8 mouse cellular contexts compared by ENCODE assay signal in the genomic region with DNA sequence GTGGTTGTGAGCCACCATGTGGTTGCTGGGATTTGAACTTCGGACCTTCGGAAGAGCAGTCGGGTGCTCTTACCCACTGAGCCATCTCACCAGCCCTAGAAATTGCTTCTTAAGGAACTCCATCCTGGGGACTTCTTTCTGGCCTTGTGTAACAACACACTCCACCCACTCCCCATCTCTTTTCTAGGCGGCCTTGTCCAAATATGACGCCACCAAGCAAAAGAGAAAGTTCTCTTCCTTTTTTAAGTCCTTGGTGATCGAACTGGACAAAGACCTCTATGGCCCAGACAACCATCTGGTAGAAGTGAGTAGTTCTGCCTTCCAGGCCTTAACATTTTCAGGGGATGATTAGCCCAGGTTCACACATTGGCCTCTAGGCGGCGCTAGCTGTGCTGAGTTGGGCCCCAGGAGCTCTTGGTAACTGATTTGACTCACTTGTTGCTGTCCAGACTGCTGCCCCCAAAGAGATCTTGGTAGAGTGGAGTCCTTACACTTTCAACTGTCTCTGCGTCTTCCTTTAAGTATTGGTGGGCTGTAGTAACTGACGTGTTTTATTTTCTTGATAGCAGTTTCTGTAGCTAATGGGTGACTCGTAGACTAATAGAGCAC. TPM values are rescaled to one million over a fixed set of nuclear protein-coding genes. Genes with fewer than 3 reads are reported as not detected.
A peak's percentile ranks its signal among the peaks of the same experiment; 100 is the strongest.
DNase-seq lines count a peak whose midpoint lies in the region; ATAC-seq and TF ChIP-seq lines count a peak whose summit lies in the region.

Gene Gm17349 (minus strand): TSS at position 51 of the 609 bp plus-strand sequence.

- no peak for ATAC-seq in midbrain, embryonic 13.5 days

- TF ChIP-seq CTCF in brain, embryonic 14.5 days (IDR thresholded peaks at IDR 0.05; ENCODE audit: borderline replicate concordance, extremely low read depth, insufficient read depth, insufficient read length), result peak; percentile 73

- peak within 1 kb of the TSS; percentile 98 for H3K9ac ChIP-seq in midbrain, embryonic 13.5 days (replicated peaks)

- no peaks in the 10 kb centered on the region for H3K27me3 ChIP-seq in forebrain, embryonic 10.5 days (ENCODE audit: poor library complexity, severe bottlenecking)
- no peaks in the 10 kb centered on the region for H3K27me3 ChIP-seq in hindbrain, embryonic 10.5 days (ENCODE audit: insufficient read depth, poor library complexity, severe bottlenecking)
- no peaks in the 10 kb centered on the region for H3K27me3 ChIP-seq in midbrain, embryonic 13.5 days

- H3K4me1 ChIP-seq in forebrain, embryonic 10.5 days, result peaks cover 42% of the 10 kb centered on the region
- H3K4me1 ChIP-seq in hindbrain, embryonic 10.5 days (replicated peaks), result peaks cover 42% of the 10 kb centered on the region
- peaks cover 32% of the 10 kb centered on the region for H3K4me1 ChIP-seq in midbrain, embryonic 13.5 days (replicated peaks)

- no peak for TF ChIP-seq POLR2A in brain, embryonic 14.5 days (IDR thresholded peaks at IDR 0.05; ENCODE audit: borderline replicate concordance, extremely low read depth, insufficient read depth, insufficient read length, poor library complexity, severe bottlenecking)

- peak within 1 kb of the TSS; percentile 94 for H3K4me2 ChIP-seq in midbrain, embryonic 13.5 days (replicated peaks)

- peak within 1 kb of the TSS; percentile 90 for H3K4me3 ChIP-seq in forebrain, embryonic 10.5 days
- H3K4me3 ChIP-seq in hindbrain, embryonic 10.5 days, result peak within 1 kb of the TSS; percentile 88
- H3K4me3 ChIP-seq in midbrain, embryonic 13.5 days (replicated peaks), result peak within 1 kb of the TSS; percentile 85

- peaks cover 71% of the 10 kb centered on the region for H3K36me3 ChIP-seq in forebrain, embryonic 10.5 days (replicated peaks)
- peaks cover 74% of the 10 kb centered on the region for H3K36me3 ChIP-seq in hindbrain, embryonic 10.5 days
- H3K36me3 ChIP-seq in midbrain, embryonic 13.5 days, result peaks cover 60% of the 10 kb centered on the region

- H3K27ac ChIP-seq in forebrain, embryonic 10.5 days, result peak within 1 kb of the TSS; percentile 72
- peak within 1 kb of the TSS; percentile 100 for H3K27ac ChIP-seq in hindbrain, embryonic 10.5 days
- H3K27ac ChIP-seq in midbrain, embryonic 13.5 days, result peak within 1 kb of the TSS; percentile 97

- DNase-seq in right cerebral cortex, postnatal 10 days (ENCODE audit: low spot score in 2 of 2), result peak; percentile 58 to 73
- DNase-seq in right cerebral cortex, adult 18-20 months, result no peak
- DNase-seq in brain, embryonic 14.5 days (ENCODE audit: low read depth), result peak; percentile 61
- peak; percentile 61 for DNase-seq in forebrain, embryonic 10.5 days (ENCODE audit: extremely low spot score, low spot score)
- DNase-seq in hindbrain, embryonic 10.5 days (ENCODE audit: low spot score), result peak; percentile 68
- peak; percentile 65 to 71 for DNase-seq in left cerebral cortex, postnatal 25 days (ENCODE audit: low spot score in 2 of 2)
- DNase-seq in testis, postnatal 10 days (ENCODE audit: low spot score), result peak; percentile 78

- no peaks in the 10 kb centered on the region for H3K9me3 ChIP-seq in forebrain, embryonic 10.5 days
- H3K9me3 ChIP-seq in hindbrain, embryonic 10.5 days, result no peaks in the 10 kb centered on the region
- H3K9me3 ChIP-seq in midbrain, embryonic 13.5 days, result no peaks in the 10 kb centered on the region

- WGBS in forebrain, embryonic 10.5 days, result 64% methylated on average over 11 of the region's 11 CpGs
- WGBS in hindbrain, embryonic 10.5 days, result 66% methylated on average over 11 of the region's 11 CpGs
- WGBS in midbrain, embryonic 13.5 days, result 56% methylated on average over 11 of the region's 11 CpGs

- intact Hi-C loops in left cerebral cortex, postnatal 25 days (cut with DNase I), result no loop called here

RNA-seq across cellular contexts. Expression of gene Gm17349, which starts in this region (rescaled TPM):
- 0.86 TPM in 1 of 2 replicates, not detected in the other for polyA plus RNA-seq in brain, embryonic 14.5 days (2012; rRNA removed)
- polyA plus RNA-seq in forebrain, embryonic 10.5 days (2016; fragmentation: Nextera tagmentation; extraction: Ambion mirVana), result not detected in 2 replicates
- not detected in 2 replicates for polyA plus RNA-seq in hindbrain, embryonic 10.5 days (2016; fragmentation: Nextera tagmentation; extraction: Ambion mirVana)
- total RNA-seq in left cerebral cortex, postnatal 25 days (2021), result 1 to 10 TPM; 7.1 to 7.6 TPM
- not detected in 2 replicates for polyA plus RNA-seq in midbrain, embryonic 13.5 days (2015; fragmentation: Nextera tagmentation; extraction: Ambion mirVana)

Comparison
In these comparisons a context has a peak if more than half of its experiments do, and no peak if none do; other contexts are left out.
1. Peak in DNase-seq in brain, embryonic 14.5 days; RNA of the gene not detected or under 1 TPM.
2. Peak in DNase-seq, H3K4me3 ChIP-seq and H3K27ac ChIP-seq in forebrain, embryonic 10.5 days; RNA of the gene not detected or under 1 TPM.
3. Peak in DNase-seq, H3K4me3 ChIP-seq and H3K27ac ChIP-seq in hindbrain, embryonic 10.5 days; RNA of the gene not detected or under 1 TPM.